Mouse (Mus musculus): ENCODE measurements around the gene Bmf.
"Not testable (repeated sequence)": the region's sequence is repeated elsewhere in the genome, so short reads cannot be mapped to it uniquely, and the experiment has no call there.

Bmf gene

GRCm38 (mm10) chr2:118549507-118550473, at the start of gene Bmf:
Bmf (minus strand) TSS chr2:118549687.
- in situ Hi-C loops (cut with MboI, MseI), result no loop called here

DNA sequence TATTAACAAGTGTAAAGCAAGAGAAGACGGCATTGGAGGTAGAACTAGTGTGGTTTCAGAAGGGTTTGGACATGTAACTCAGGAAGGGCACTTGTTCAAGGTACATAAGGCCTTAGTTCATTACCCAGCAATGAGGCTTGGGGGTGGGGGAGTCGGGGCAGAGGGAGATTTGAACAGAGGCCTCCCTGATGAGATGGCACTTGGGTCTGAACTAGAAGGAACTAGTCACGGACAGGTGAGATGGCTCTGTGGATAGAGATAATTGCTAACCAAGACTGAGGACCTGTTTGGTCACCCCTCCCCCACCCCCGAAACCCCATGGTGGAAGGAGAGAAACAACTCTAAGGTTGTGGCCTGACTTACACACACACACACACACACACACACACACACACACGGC, 49.6 kb upstream of the Bmf start:
- in situ Hi-C loops (cut with MboI, MseI), result no loop called here

- in situ Hi-C loops (cut with MboI, MseI), result no loop called here
Measured at GRCm38 (mm10) chr2:118597673-118598568, 48.4 kb upstream of the Bmf start, which contains the start of gene Bub1b. Bub1b (plus strand) TSS chr2:118598211.

DNA sequence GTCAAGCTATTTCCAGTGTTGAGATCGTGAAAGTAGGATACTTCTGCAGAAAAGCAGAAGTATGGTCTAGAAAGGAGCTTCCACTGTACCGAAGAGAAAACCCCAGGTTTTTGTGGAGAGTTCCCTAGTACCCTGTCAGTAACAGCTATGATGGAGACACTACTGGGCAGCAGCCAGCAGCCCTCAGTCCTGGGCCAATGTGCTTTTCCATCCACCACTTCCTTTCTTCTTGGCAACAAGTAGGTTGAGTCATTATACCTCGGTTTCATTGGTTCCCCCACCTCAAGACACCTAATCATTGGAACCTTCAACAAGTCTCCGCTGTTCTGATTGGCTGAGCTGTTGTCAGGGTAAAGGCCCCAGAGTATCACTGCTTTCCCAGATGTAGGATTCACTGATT, 41.6 kb upstream of the Bmf start:
- in situ Hi-C loops (cut with MboI, MseI), result no loop called here

- in situ Hi-C loops (cut with MboI, MseI), result no loop called here
Measured at GRCm38 (mm10) chr2:118587686-118588085, 38.2 kb upstream of the Bmf start.

DNA sequence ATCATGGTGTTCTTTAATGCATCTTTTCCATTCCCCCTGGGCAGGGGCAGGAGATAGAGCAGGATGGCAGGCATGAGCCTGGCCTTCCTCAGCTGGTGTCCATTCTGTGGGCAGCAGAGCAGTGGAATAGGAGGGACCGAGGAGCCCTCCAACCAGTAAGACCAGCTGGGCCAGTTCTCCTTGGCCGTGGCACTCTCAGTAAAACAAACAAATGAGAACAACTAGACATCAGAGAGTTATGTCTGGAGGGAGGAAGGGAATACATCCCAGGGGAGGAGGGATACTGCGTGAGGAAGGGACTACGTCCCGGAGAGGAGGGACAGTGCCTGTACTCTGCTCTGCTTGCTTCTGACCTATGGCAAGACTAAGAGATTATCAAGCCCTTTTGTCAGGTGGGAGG, 36.5 kb upstream of the Bmf start:
- in situ Hi-C loops (cut with MboI, MseI), result no loop called here

DNA sequence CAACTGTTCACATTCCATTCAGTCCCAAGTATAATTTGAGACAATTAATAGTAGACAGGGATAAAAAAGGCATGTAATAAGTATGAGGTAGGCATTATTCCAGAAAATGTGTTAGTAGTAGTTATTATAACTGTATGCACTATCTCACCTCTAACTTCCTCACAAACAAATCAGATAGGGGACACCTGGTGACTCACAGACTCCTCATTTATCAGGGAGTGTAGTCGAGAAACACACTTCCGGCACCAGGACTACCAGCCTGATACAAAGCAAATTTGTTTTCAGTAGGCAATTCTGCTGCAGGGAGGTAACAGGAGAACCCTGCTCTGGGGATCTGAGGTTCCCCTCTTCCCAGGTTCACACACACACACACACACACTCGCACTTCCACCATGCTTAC, 23.6 kb upstream of the Bmf start:
- in situ Hi-C loops (cut with MboI, MseI), result no loop called here

DNA sequence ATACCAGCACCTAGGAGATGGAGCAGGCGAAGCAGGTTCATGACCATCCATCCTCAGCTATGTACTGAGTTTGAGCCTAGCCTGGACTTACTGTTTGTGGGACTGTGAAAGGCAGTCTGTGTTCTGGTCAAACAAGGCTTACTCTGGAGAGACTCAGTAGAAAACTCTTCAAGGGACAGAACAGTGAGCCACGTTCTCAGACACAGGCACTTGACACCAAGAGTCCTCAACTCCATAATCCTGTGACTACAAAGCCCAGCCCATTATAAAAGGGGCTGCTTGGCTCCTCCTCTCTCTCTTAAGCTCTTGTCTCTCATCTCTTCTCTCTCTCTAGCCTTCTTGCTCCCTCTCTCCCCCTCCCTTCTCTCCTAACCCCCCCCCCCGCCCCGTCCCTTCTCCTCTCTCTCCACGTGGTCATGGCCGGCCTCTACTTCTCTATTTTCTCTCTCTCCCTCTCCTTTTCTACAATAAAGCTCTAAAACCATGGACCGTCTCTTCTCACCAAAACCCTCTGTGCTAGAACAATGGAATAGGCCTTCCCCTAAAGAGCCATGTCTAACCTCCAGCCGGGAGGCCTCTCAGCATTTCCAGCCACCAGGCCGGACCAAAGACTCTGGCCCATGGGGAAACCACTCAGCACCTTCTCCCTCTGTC, 22.8 kb upstream of the Bmf start:
- in situ Hi-C loops (cut with MboI, MseI), result no loop called here

DNA sequence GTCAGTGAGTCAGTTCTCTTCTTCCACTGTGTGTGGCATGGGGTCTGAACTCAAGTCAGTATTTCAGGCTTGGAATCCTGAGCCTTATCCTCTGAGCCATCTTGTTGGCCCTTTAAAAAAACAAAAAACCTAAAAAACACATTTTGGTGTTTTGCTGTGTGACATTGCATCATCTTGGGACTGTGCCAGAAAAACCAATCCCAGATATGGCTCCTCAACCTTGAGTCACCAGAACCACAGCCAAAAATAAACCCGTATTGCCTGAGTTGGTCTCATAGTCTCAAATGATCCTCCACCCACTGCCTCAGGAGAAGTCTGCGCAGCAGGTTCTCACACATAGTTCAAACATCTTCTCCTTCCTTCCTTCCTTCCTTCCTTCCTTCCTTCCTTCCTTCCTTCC, 21.5 kb upstream of the Bmf start:
- in situ Hi-C loops (cut with MboI, MseI), result no loop called here

DNA sequence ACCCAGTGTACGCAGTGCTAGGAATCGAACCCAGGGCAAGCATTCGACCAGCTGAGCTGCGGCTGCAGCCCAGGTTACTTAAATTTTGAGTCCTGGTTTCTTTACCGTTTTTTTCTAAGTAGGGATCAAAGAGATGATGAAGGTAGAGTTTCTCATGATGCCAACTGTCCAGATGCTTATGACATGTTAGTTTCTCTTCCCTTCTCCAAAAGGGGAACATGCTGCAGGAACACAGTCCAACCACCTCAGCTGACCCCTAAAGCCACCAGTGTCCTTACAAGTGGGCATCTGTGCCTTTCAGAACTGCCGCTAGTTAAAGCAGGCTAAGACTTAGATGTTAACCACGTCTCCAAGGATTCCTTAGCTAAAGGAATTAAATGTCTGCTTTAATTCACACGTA, 17.7 kb upstream of the Bmf start:
- in situ Hi-C loops (cut with MboI, MseI), result no loop called here

DNA sequence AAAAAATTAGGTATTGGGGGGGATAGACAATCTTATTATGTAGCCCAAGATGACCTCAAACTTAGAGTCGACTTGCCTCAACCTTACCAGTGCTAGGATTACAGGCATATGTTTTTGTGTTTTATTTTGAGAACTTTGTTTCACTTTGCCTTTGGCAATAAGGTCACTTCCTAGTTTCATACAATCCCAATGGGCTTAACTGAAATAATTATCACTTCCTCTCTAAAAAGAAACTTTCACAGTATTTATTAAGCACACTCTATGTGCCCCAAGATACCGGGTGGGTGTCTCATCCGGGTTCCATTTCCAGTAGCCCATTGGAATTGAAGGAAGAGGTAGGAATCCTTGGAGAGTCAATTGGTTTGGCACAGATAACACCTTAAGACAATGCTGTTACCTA, 12.9 kb upstream of the Bmf start:
- in situ Hi-C loops (cut with MboI, MseI), result no loop called here

DNA sequence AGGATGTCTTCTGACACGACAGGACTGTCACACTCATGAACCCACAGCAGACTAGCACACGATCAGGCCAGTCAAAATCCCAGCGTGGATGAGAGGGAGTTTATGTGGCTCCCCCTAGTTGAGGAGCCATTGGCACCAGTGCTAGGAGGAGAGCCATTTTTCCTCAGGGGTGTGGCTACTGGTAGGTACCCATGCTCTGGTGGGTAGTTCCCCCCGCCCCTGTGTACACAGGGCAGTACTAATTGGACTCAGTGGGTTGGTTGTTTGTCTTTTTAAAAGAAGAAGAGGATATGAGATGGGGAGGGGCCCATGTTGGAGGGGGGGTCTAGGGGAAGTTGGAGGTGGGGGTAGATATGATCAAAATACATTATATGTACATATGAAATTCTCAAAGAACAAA, 12.5 kb upstream of the Bmf start:
- in situ Hi-C loops (cut with MboI, MseI), result no loop called here

GRCm38 (mm10) chr2:118558426-118558825, 8.9 kb upstream of the Bmf start:
- in situ Hi-C loops (cut with MboI, MseI), result no loop called here

DNA sequence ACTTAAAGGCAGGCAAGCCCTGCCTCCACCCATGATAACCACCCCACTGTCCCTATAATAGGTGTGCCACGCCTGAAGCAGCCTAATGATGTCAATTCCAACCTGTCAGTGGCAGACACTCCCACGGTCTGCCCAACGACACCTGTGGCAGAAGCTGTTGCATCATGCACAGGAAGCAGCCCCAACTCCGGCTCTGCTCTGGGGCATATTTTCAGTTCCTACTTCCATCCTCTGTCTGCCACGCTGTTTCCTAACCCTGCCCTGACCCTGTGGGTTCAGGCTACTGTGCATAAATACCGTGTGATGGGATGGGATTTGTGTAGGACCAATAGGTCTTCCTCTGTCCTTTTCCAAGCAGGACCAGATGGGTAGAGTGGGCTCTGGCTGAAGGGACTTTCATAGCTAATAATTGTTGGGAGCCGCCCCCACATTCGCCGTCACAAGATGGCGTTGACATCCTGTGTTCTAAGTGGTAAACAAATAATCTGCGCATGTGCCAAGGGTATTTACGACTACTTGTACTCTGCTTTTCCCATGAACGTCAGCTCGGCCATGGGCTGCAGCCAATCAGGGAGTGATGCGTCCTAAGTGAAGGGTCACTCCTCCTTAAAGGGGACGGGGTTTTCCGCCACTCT, 5.0 kb upstream of the Bmf start:
- in situ Hi-C loops (cut with MboI, MseI), result not testable (repeated sequence)

GRCm38 (mm10) chr2:118551606-118552005, 2.1 kb upstream of the Bmf start:
- in situ Hi-C loops (cut with MboI, MseI), result no loop called here

DNA sequence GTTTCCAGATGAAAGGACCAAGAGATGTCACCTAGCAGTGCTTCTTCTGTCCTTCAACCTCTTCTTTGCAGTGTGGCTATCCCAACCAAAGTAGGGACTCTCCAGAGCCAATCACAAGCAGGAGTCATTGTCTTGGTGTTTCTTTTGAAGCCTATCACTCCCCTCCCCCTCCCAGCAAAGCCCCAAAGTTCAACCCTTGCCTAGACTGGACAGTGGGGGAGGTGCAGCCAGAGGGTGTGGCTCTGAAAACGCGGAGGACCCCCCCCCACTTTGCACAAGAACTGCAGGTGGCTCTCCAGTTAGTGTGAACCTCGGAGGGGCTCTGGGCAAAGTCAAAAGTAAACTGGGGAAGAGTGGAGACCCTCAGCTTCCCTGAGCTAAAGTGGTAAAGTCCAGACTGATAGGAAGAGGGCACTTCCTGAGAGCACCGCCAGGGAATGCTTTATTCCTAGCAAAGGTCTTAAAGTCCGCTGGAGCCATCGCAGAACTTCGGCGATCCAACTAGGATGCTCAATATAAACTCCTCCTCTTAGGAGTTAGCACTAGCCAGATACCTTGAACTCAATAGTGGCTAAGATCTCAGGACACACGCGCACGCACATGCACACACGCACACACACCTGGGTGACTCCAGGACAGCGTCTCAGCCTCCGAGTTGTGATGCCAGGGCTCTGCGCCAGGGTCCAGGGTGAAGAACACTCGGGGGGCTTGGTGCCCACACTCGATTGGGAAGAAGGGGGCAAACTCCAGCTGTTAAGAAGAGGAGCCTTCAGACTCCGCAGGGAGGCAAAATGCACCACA, 866 bp downstream of the Bmf start:
- in situ Hi-C loops (cut with MboI, MseI), result no loop called here

- in situ Hi-C loops (cut with MboI, MseI), result no loop called here
Measured at GRCm38 (mm10) chr2:118547541-118548016, 1.9 kb downstream of the Bmf start.

GRCm38 (mm10) chr2:118546798-118547165, 2.7 kb downstream of the Bmf start:
- in situ Hi-C loops (cut with MboI, MseI), result no loop called here

DNA sequence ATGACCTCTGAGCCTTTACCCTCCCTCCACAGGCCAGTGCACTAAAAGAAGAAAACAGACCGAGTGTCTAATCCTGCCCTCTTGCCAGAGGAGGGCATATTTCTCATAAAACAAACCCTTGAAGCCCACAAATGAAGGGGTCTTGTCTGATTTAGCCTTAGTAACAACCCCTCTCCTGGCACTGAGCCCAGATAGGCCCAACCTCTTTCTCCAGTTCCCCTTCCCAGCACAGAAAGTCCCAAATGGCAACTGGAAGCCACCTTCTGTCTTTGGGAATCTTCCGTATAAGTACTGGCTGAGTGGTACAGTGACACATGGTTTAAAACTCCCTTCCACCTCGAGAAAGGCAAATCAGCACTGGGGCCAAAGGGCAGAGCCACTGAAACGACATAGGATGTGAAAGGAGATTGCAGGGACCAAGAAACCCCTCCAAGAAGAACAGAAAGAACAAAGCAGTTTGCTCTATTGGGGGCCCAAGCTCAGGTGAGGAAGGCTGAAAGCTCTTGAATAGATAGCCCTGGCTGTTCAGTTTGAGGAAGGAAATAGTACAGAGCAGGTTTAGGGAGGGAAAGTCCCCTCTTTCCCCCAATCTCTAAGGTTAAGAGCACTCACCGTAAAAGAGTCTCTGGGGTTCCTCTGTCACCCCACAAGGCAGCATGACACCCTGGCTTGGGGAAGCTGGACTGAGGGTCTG, 3.2 kb downstream of the Bmf start:
- in situ Hi-C loops (cut with MboI, MseI), result no loop called here
